Mouse (Mus musculus) G1E (cell line): Measurements from ENCODE around the gene Cacnb4. TPM values are rescaled to one million over a fixed set of nuclear protein-coding genes. Genes with fewer than 3 reads are reported as not detected.

ENCODE experiments used
- ATAC-seq: 2 replicates; pipeline ENCODE4 v1.8.0; 2016; ENCODE audit warnings: mild to moderate bottlenecking; ENCODE audit not compliant: insufficient number of reproducible peaks, poor library complexity, low FRiP score, severe bottlenecking; ENCODE audit errors: extremely low read depth
- DNase-seq: peaks from one replicate; pipeline ENCODE4 v3.0.0; 2012; ENCODE audit warnings: low spot score
- H3K27me3 ChIP-seq: 2 replicates; pipeline ENCODE4 v1.6.1; 2012; ENCODE audit warnings: mild to moderate bottlenecking, low read length, inconsistent platforms; ENCODE audit not compliant: insufficient read depth
- H3K36me3 ChIP-seq: replicated peaks from 2 replicates; pipeline ENCODE3; 2012; ENCODE audit warnings: mild to moderate bottlenecking, inconsistent platforms
- H3K4me1 ChIP-seq: 2 replicates; pipeline ENCODE4 v1.6.1; 2012; ENCODE audit warnings: low read depth, low read length, inconsistent platforms, mixed read lengths; ENCODE audit not compliant: insufficient read depth
- H3K4me3 ChIP-seq: 2 replicates; pipeline ENCODE4 v1.5.1; 2012; ENCODE audit warnings: low read depth, mild to moderate bottlenecking, inconsistent platforms, low read length, moderate library complexity, mixed read lengths
- H3K9me3 ChIP-seq: replicated peaks from 2 replicates; pipeline ENCODE4 v1.6.1; 2012; ENCODE audit warnings: inconsistent platforms
- CTCF ChIP-seq: IDR thresholded peaks from 2 replicates; pipeline ENCODE4 v1.5.1; 2012; ENCODE audit warnings: low read depth, low read length, inconsistent platforms, mixed read lengths
- GATA1 ChIP-seq: IDR thresholded peaks from 2 replicates; pipeline ENCODE4 v1.6.1; 2012; ENCODE audit warnings: borderline replicate concordance, low read length, inconsistent platforms, mixed read lengths
- GATA2 ChIP-seq: IDR thresholded peaks from 2 replicates; pipeline ENCODE4 v1.6.1; 2012; ENCODE audit warnings: low read depth, low read length, inconsistent platforms, borderline replicate concordance
- POLR2AphosphoS5 ChIP-seq: IDR thresholded peaks from 2 replicates; pipeline ENCODE4 v1.6.1; 2012; ENCODE audit warnings: low read depth, low read length, inconsistent platforms; ENCODE audit not compliant: insufficient replicate concordance
- TAL1 ChIP-seq: conservative IDR thresholded peaks from 2 replicates; pipeline ENCODE4 v1.6.1; 2012; ENCODE audit warnings: low read depth, low read length, inconsistent platforms, mixed read lengths
- polyA plus RNA-seq: library from polyadenylated mRNA; stranded (reverse); fragments of >175 nt; gene quantifications from 2 replicates; pipeline ENCODE4 v1.2.3, GENCODE M21; 2012
- total RNA-seq, 2 experiments: library from RNA; stranded (forward) in 1 of 2; stranded (reverse) in 1 of 2; fragments of 200-1000 nt in 1 of 2; fragments of >200 nt in 1 of 2; fragmentation: Nextera tagmentation in 1 of 2; gene quantifications; 2 replicates each; pipeline ENCODE4 v1.2.3; 2014 to 2017

Gene Cacnb4
- total and polyA plus RNA-seq, 3 experiments = 0.01 to 0.15 (median 0.11) TPM

GRCm38 (mm10) chr2:52533696-52534095, 142.9 kb downstream of the Cacnb4 start:
- Histone ChIP-seq H3K27me3 (no peaks in the 10 kb centered on the region), H3K36me3 (no peaks in the 10 kb centered on the region), H3K4me3 (no peak overlapping the region), H3K9me3 (no peaks in the 10 kb centered on the region), H3K4me1 (no peaks in the 10 kb centered on the region)
- DNase-seq = no peak
- TF ChIP-seq CTCF (no peak), GATA1 (no peak), GATA2 (no peak), TAL1 (no peak), POLR2AphosphoS5 (no peak)
- no peak for ATAC-seq

GRCm38 (mm10) chr2:52530521-52530920, 146.1 kb downstream of the Cacnb4 start:
- ATAC-seq = no peak
- no peaks in the 10 kb centered on the region for H3K27me3 ChIP-seq
- no peak for DNase-seq
- no peak overlapping the region for H3K4me3 ChIP-seq
- TF ChIP-seq CTCF (no peak), GATA2 (no peak), TAL1 (no peak), POLR2AphosphoS5 (no peak), GATA1 (no peak)
- no peaks in the 10 kb centered on the region for H3K4me1 ChIP-seq
- no peaks in the 10 kb centered on the region for H3K9me3 ChIP-seq
- H3K36me3 ChIP-seq = no peaks in the 10 kb centered on the region

GRCm38 (mm10) chr2:52529245-52529644, 147.4 kb downstream of the Cacnb4 start:
- Histone ChIP-seq H3K36me3 (no peaks in the 10 kb centered on the region), H3K4me3 (no peak overlapping the region), H3K9me3 (no peaks in the 10 kb centered on the region), H3K4me1 (no peaks in the 10 kb centered on the region), H3K27me3 (no peaks in the 10 kb centered on the region)
- TF ChIP-seq CTCF (no peak), TAL1 (no peak), GATA1 (no peak), GATA2 (no peak), POLR2AphosphoS5 (no peak)
- ATAC-seq (no peak), DNase-seq (no peak)

- no peaks in the 10 kb centered on the region for H3K27me3 ChIP-seq
- no peaks in the 10 kb centered on the region for H3K9me3 ChIP-seq
- H3K4me3 ChIP-seq = no peak overlapping the region
- DNase-seq (no peak), ATAC-seq (no peak)
- no peaks in the 10 kb centered on the region for H3K36me3 ChIP-seq
- no peaks in the 10 kb centered on the region for H3K4me1 ChIP-seq
- no peak for TF ChIP-seq POLR2AphosphoS5
Observed at GRCm38 (mm10) chr2:52525876-52526592, 150.6 kb downstream of the Cacnb4 start.

- Histone ChIP-seq H3K27me3 (no peaks in the 10 kb centered on the region), H3K4me1 (no peaks in the 10 kb centered on the region), H3K36me3 (no peaks in the 10 kb centered on the region), H3K9me3 (no peaks in the 10 kb centered on the region), H3K4me3 (no peak overlapping the region)
- DNase-seq (no peak), ATAC-seq (no peak)
- TF ChIP-seq POLR2AphosphoS5 = no peak
Observed at GRCm38 (mm10) chr2:52523056-52523715, 153.4 kb downstream of the Cacnb4 start.

- DNase-seq (no peak), ATAC-seq (no peak)
- H3K27me3 ChIP-seq = no peaks in the 10 kb centered on the region
- TF ChIP-seq CTCF (no peak), GATA1 (no peak), POLR2AphosphoS5 (no peak), TAL1 (no peak), GATA2 (no peak)
- H3K9me3 ChIP-seq = no peaks in the 10 kb centered on the region
- no peaks in the 10 kb centered on the region for H3K4me1 ChIP-seq
- no peaks in the 10 kb centered on the region for H3K36me3 ChIP-seq
- H3K4me3 ChIP-seq = no peak overlapping the region
Observed at GRCm38 (mm10) chr2:52521012-52521411, 155.6 kb downstream of the Cacnb4 start.

- Histone ChIP-seq H3K36me3 (no peaks in the 10 kb centered on the region), H3K4me3 (no peak overlapping the region), H3K27me3 (no peaks in the 10 kb centered on the region), H3K9me3 (no peaks in the 10 kb centered on the region), H3K4me1 (no peaks in the 10 kb centered on the region)
- TF ChIP-seq GATA2 = no peak
- TF ChIP-seq GATA1 = no peak
- no peak for TF ChIP-seq CTCF
- TF ChIP-seq POLR2AphosphoS5 = no peak
- no peak for TF ChIP-seq TAL1
- DNase-seq (no peak), ATAC-seq (no peak)
Observed at GRCm38 (mm10) chr2:52518740-52519139, 157.9 kb downstream of the Cacnb4 start.
